Mouse (Mus musculus): Measurements from ENCODE around the gene Ergic3.

- TF ChIP-seq CTCF (IDR thresholded peaks at IDR 0.05; ENCODE audit: low read depth, low read length) (no peak), POLR2A (IDR thresholded peaks at IDR 0.05; ENCODE audit: extremely low read depth, insufficient read depth, low read length) (no peak)
Measured at GRCm38 (mm10) chr2:156047929-156048328, 40.1 kb downstream of the Ergic3 start.

All from liver, adult 2 months (tissue).